Mouse (Mus musculus): Measurements from ENCODE around the gene Robo1. TPM values are rescaled to one million over a fixed set of nuclear protein-coding genes. Genes with fewer than 3 reads are reported as not detected.

Gene Robo1
- polyA plus RNA-seq, 1 experiment from 2014 or later = 30.6 TPM

- Histone ChIP-seq H3K27ac (no peak overlapping the region), H3K4me1 (peaks cover 5% of the 10 kb centered on the region; the same call in 1 of the 2 replicates), H3K36me3 (no peaks in the 10 kb centered on the region), H3K27me3 (ENCODE audit: insufficient read depth, poor library complexity, severe bottlenecking) (no peaks in the 10 kb centered on the region), H3K9me3 (no peaks in the 10 kb centered on the region), H3K4me3 (no peak overlapping the region)
- 79% methylated on average over 11 of the region's 11 CpGs for WGBS
- DNase-seq (ENCODE audit: low spot score) = no peak
Measured at GRCm38 (mm10) chr16:72678947-72679558, 370.9 kb downstream of the Robo1 start.

GRCm38 (mm10) chr16:72685604-72686479 lies 377.7 kb downstream of the Robo1 start:
- no peak for DNase-seq (ENCODE audit: low spot score)
- Histone ChIP-seq H3K4me1 (peaks cover 19% of the 10 kb centered on the region), H3K36me3 (no peaks in the 10 kb centered on the region), H3K27me3 (ENCODE audit: insufficient read depth, poor library complexity, severe bottlenecking) (no peaks in the 10 kb centered on the region), H3K27ac (no peak overlapping the region), H3K9me3 (no peaks in the 10 kb centered on the region), H3K4me3 (no peak overlapping the region)
- 71% methylated on average over 6 of the region's 6 CpGs for WGBS

GRCm38 (mm10) chr16:72686480-72687053 lies 378.5 kb downstream of the Robo1 start:
- Histone ChIP-seq H3K27ac (no peak overlapping the region), H3K9me3 (no peaks in the 10 kb centered on the region), H3K36me3 (no peaks in the 10 kb centered on the region), H3K27me3 (ENCODE audit: insufficient read depth, poor library complexity, severe bottlenecking) (no peaks in the 10 kb centered on the region), H3K4me1 (peaks cover 19% of the 10 kb centered on the region), H3K4me3 (no peak overlapping the region)
- no peak for DNase-seq (ENCODE audit: low spot score)
- WGBS = 59% methylated on average over 11 of the region's 11 CpGs

- no peaks in the 10 kb centered on the region for H3K36me3 ChIP-seq
- H3K4me3 ChIP-seq = no peak overlapping the region
- no peak overlapping the region for H3K27ac ChIP-seq
- DNase-seq (ENCODE audit: low spot score) = no peak
- H3K4me1 ChIP-seq = peaks cover 19% of the 10 kb centered on the region
- no peaks in the 10 kb centered on the region for H3K27me3 ChIP-seq (ENCODE audit: insufficient read depth, poor library complexity, severe bottlenecking)
- H3K9me3 ChIP-seq = no peaks in the 10 kb centered on the region
- WGBS = 33% methylated on average over 3 of the region's 3 CpGs
Measured at GRCm38 (mm10) chr16:72687651-72688050, 379.5 kb downstream of the Robo1 start.

- Histone ChIP-seq H3K9me3 (no peaks in the 10 kb centered on the region), H3K4me3 (no peak overlapping the region), H3K27me3 (ENCODE audit: insufficient read depth, poor library complexity, severe bottlenecking) (no peaks in the 10 kb centered on the region), H3K36me3 (no peaks in the 10 kb centered on the region), H3K4me1 (peaks cover 19% of the 10 kb centered on the region), H3K27ac (no peak overlapping the region)
- DNase-seq (ENCODE audit: low spot score) = no peak
- WGBS = 87% methylated on average over 6 of the region's 6 CpGs
Measured at GRCm38 (mm10) chr16:72688185-72688681, 380.1 kb downstream of the Robo1 start.

GRCm38 (mm10) chr16:72691909-72692308 lies 383.8 kb downstream of the Robo1 start:
- no peaks in the 10 kb centered on the region for H3K27me3 ChIP-seq (ENCODE audit: insufficient read depth, poor library complexity, severe bottlenecking)
- no peak overlapping the region for H3K4me3 ChIP-seq
- WGBS = 57% methylated on average over 3 of the region's 3 CpGs
- H3K9me3 ChIP-seq = no peaks in the 10 kb centered on the region
- H3K4me1 ChIP-seq = peaks cover 10% of the 10 kb centered on the region; the same call in 1 of the 2 replicates
- no peaks in the 10 kb centered on the region for H3K36me3 ChIP-seq
- no peak overlapping the region for H3K27ac ChIP-seq
- no peak for DNase-seq (ENCODE audit: low spot score)

GRCm38 (mm10) chr16:72693446-72694274 lies 385.6 kb downstream of the Robo1 start:
- H3K27ac ChIP-seq = no peak overlapping the region
- WGBS = 62% methylated on average over 14 of the region's 14 CpGs
- no peak overlapping the region for H3K4me3 ChIP-seq
- no peaks in the 10 kb centered on the region for H3K36me3 ChIP-seq
- H3K27me3 ChIP-seq (ENCODE audit: insufficient read depth, poor library complexity, severe bottlenecking) = no peaks in the 10 kb centered on the region
- no peaks in the 10 kb centered on the region for H3K9me3 ChIP-seq
- H3K4me1 ChIP-seq = no peaks in the 10 kb centered on the region
- DNase-seq (ENCODE audit: low spot score) = no peak

- Histone ChIP-seq H3K36me3 (no peaks in the 10 kb centered on the region), H3K4me3 (no peak overlapping the region), H3K9me3 (no peaks in the 10 kb centered on the region), H3K4me1 (0 out of 2 replicates have a peak, but pooled peaks cover 5% of the 10 kb centered on the region), H3K27me3 (ENCODE audit: insufficient read depth, poor library complexity, severe bottlenecking) (no peaks in the 10 kb centered on the region), H3K27ac (no peak overlapping the region)
- no peak for DNase-seq (ENCODE audit: low spot score)
- 52% methylated on average over 5 of the region's 5 CpGs for WGBS
Measured at GRCm38 (mm10) chr16:72694787-72695186, 386.7 kb downstream of the Robo1 start.

- Histone ChIP-seq H3K4me3 (no peak overlapping the region), H3K9me3 (no peaks in the 10 kb centered on the region), H3K27ac (no peak overlapping the region), H3K36me3 (no peaks in the 10 kb centered on the region), H3K27me3 (ENCODE audit: insufficient read depth, poor library complexity, severe bottlenecking) (no peaks in the 10 kb centered on the region), H3K4me1 (0 out of 2 replicates have a peak, but pooled peaks cover 5% of the 10 kb centered on the region)
- no peak for DNase-seq (ENCODE audit: low spot score)
- 34% methylated on average over 12 of the region's 12 CpGs for WGBS
Measured at GRCm38 (mm10) chr16:72699238-72700006, 391.3 kb downstream of the Robo1 start.

GRCm38 (mm10) chr16:72700297-72700696 lies 392.2 kb downstream of the Robo1 start:
- no peak overlapping the region for H3K4me3 ChIP-seq
- H3K4me1 ChIP-seq = 0 out of 2 replicates have a peak, but pooled peaks cover 5% of the 10 kb centered on the region
- 85% methylated on average over 11 of the region's 11 CpGs for WGBS
- no peaks in the 10 kb centered on the region for H3K36me3 ChIP-seq
- H3K9me3 ChIP-seq = no peaks in the 10 kb centered on the region
- no peak for DNase-seq (ENCODE audit: low spot score)
- H3K27ac ChIP-seq = no peak overlapping the region
- no peaks in the 10 kb centered on the region for H3K27me3 ChIP-seq (ENCODE audit: insufficient read depth, poor library complexity, severe bottlenecking)

GRCm38 (mm10) chr16:72703486-72703885 lies 395.4 kb downstream of the Robo1 start:
- Histone ChIP-seq H3K4me1 (0 out of 2 replicates have a peak, but pooled peaks cover 5% of the 10 kb centered on the region), H3K9me3 (no peaks in the 10 kb centered on the region), H3K4me3 (no peak overlapping the region), H3K27me3 (ENCODE audit: insufficient read depth, poor library complexity, severe bottlenecking) (no peaks in the 10 kb centered on the region), H3K36me3 (no peaks in the 10 kb centered on the region), H3K27ac (no peak overlapping the region)
- 79% methylated on average over 6 of the region's 6 CpGs for WGBS
- DNase-seq (ENCODE audit: low spot score) = no peak

- no peak overlapping the region for H3K4me3 ChIP-seq
- H3K9me3 ChIP-seq = no peaks in the 10 kb centered on the region
- H3K36me3 ChIP-seq = no peaks in the 10 kb centered on the region
- WGBS = 77% methylated on average over 5 of the region's 5 CpGs
- H3K27ac ChIP-seq = no peak overlapping the region
- no peaks in the 10 kb centered on the region for H3K4me1 ChIP-seq
- no peak for DNase-seq (ENCODE audit: low spot score)
- H3K27me3 ChIP-seq (ENCODE audit: insufficient read depth, poor library complexity, severe bottlenecking) = no peaks in the 10 kb centered on the region
Measured at GRCm38 (mm10) chr16:72705851-72706250, 397.7 kb downstream of the Robo1 start.

Data from heart, embryonic 10.5 days (tissue).